Mouse (Mus musculus): ENCODE results near the gene Rbfox2. TPM values are rescaled to one million over a fixed set of nuclear protein-coding genes. Genes with fewer than 3 reads are reported as not detected.

Gene Rbfox2
- polyA plus RNA-seq, 1 experiment from 2014 or later = 173 TPM

DNA sequence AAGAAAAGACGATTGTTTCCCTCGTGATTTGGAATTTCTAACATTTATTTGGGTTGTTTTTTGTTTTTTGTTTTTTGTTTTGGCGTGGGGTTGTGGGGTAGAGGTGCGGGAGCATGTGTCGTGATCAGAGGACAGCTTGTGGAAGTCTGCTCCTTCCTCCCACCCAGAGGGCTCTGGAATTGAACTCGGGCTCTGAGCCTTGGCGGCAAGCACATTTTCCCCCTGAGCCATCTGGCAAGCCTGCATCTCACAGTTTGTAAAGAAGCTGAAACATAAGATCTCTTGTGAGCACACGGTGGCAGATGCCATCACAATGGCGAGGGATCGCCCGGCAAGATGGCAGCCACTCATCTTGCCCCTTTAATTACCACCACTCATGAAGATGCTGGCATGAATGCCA lies 17.6 kb upstream of the Rbfox2 start:
- H3K4me2 ChIP-seq (replicated peaks) = no peak overlapping the region
- no peak for ATAC-seq (replicated peaks)
- H3K4me3 ChIP-seq = no peak overlapping the region
- H3K4me1 ChIP-seq = no peaks in the 10 kb centered on the region
- H3K27ac ChIP-seq (replicated peaks) = no peak overlapping the region
- H3K9me3 ChIP-seq = no peaks in the 10 kb centered on the region
- no peaks in the 10 kb centered on the region for H3K36me3 ChIP-seq
- no peaks in the 10 kb centered on the region for H3K27me3 ChIP-seq
- no peak overlapping the region for H3K9ac ChIP-seq (replicated peaks)
- 68% methylated on average over 11 of the region's 11 CpGs for WGBS

DNA sequence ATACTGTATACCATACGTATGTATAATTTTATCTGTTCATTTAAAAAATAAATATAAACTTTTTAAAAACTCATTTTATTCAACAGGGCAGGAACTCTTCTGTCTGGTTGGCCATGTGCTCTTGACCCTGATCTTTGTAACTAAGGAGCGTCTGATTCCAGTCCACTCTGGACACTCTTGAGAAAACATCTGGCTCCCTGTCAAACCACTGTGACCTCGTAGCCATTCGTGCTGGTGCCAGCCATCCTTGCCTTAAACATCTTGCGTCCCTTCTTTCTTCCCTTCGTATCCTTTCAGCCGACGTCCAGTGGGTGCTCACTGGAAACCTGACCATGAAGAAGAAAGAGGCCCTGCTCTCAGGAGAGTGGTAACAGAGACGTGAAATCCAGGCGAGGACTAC lies 16.4 kb upstream of the Rbfox2 start:
- no peak for ATAC-seq (replicated peaks)
- whole genome bisulfite sequencing = 86% methylated on average over 10 of the region's 10 CpGs
- no peak overlapping the region for H3K4me3 ChIP-seq
- H3K36me3 ChIP-seq = no peaks in the 10 kb centered on the region
- no peaks in the 10 kb centered on the region for H3K4me1 ChIP-seq
- no peaks in the 10 kb centered on the region for H3K27me3 ChIP-seq
- no peak overlapping the region for H3K9ac ChIP-seq (replicated peaks)
- no peak overlapping the region for H3K27ac ChIP-seq (replicated peaks)
- no peak overlapping the region for H3K4me2 ChIP-seq (replicated peaks)
- no peaks in the 10 kb centered on the region for H3K9me3 ChIP-seq

DNA sequence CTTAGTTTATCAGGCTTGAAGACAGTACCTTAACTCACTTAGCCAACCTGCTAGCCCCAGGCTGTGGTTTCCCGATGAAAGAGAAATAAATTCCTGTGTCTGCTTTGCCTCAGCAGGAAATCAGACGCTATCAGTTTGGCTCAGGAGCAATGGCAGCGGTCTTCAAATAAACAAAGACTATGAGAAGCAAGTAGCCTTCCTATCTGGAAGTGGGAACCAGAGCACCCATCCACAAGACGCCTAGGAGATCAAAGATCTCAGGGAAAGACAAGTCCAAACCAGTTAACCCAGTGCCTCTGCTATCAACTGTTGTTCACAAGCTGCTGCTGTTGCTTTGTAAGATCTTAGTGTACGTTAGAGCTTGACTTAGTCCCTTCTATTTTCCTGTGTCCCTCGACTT lies 6.9 kb upstream of the Rbfox2 start:
- Histone ChIP-seq H3K4me3 (no peak overlapping the region), H3K9ac (replicated peaks) (no peak overlapping the region), H3K4me2 (replicated peaks) (no peak overlapping the region), H3K36me3 (no peaks in the 10 kb centered on the region), H3K9me3 (no peaks in the 10 kb centered on the region), H3K27me3 (no peaks in the 10 kb centered on the region), H3K27ac (replicated peaks) (no peak overlapping the region), H3K4me1 (peaks cover 9% of the 10 kb centered on the region)
- WGBS = 40% methylated on average over 6 of the region's 6 CpGs
- no peak for ATAC-seq (replicated peaks)

DNA sequence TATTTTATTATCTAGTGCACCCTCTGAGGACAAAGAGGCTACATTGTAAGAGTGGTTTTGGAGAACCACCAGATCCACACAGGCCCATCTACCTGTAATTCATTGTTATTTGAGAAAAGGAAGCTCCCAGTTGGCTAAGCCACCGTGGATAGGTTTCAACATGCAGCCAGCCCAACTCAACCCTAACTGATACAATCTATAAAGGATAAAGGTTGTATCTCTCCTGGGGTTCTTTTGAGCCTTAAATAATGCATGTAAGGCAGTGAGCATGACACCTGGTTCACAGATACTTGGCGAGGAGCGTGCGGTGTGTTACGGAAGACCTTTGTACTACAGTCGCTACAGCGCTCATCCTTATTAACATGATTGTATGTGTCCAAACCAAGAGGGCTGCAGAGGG lies 6.0 kb upstream of the Rbfox2 start:
- Histone ChIP-seq H3K4me1 (peaks cover 9% of the 10 kb centered on the region), H3K4me2 (replicated peaks) (no peak overlapping the region), H3K27me3 (no peaks in the 10 kb centered on the region), H3K36me3 (no peaks in the 10 kb centered on the region), H3K4me3 (no peak overlapping the region), H3K9me3 (no peaks in the 10 kb centered on the region), H3K27ac (replicated peaks) (no peak overlapping the region), H3K9ac (replicated peaks) (no peak overlapping the region)
- no peak for ATAC-seq (replicated peaks)
- WGBS = 96% methylated on average over 7 of the region's 7 CpGs

DNA sequence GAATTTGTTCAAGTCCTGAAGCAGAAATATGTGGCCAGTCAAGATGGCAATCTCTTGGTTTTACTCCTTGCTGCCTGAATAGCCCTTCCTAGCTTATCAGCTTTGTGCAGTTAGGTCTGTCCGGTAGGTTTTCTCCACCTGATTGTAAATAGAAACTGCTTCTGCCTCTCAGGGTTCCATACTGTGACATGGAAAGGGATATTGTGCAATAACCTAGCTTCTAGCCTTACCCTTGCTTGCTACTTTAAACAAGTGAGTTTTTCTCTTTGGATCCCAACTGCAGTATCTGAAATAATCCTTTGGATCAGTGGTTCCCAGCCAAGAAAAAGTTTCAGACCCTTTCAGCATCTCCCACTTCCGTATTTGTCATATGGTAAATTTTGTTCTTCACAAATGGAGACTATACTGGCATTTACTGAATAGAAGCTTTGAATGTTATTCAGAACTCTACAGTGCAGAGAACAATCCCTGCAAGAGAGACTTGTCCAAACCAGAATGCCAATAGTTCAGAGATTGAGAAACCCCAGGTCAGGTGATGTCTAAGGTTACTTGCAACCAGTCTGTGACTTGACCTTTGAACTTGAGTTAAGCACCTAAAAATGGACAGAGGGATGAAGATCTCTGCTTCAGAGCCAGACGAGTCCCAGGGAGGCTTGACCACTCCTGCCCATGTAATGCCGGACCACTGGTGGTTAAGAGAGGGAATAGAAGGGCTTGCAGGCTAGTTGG lies 1.1 kb upstream of the Rbfox2 start:
- no peaks in the 10 kb centered on the region for H3K9me3 ChIP-seq
- H3K4me1 ChIP-seq = peaks cover 33% of the 10 kb centered on the region
- H3K4me2 ChIP-seq (replicated peaks) = no peak overlapping the region
- H3K36me3 ChIP-seq = no peaks in the 10 kb centered on the region
- no peaks in the 10 kb centered on the region for H3K27me3 ChIP-seq
- H3K9ac ChIP-seq (replicated peaks) = no peak overlapping the region
- ATAC-seq (replicated peaks) = no peak
- no peak overlapping the region for H3K4me3 ChIP-seq
- WGBS = 82% methylated on average over 4 of the region's 4 CpGs
- H3K27ac ChIP-seq (replicated peaks) = no peak overlapping the region

DNA sequence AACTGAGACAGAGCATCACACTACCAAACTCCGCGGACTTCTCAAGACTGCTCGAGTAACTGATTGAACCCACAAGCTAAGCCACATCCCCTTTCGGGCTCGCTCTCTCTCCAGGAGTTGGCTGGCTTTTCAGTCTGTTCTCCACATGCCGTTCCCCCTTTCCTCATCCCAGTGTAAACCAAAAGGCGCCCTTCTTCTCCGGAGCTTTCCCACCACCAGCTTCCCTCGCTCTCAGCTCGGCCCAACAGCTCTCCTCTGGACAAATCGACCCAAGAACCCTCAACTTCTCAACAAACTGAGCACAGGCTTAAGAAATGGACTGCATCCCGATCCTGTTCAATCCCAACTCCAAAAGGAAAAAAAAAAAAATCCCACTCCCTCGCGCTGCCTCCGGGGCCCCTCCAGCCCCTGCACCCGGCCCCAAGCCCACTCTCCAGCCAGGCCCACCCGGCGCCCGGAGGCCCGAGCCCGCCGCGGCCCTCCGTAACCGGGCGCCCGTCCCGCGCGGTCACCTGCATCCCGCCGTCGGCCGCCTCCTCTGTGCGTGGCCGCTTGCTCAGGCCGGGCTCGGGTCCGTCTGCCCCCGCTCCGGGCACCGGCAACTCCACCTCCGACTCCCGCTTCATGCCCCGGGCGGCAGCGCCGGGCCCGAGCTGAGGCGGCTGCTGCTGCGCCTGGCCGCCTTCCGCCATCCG lies 805 bp downstream of the Rbfox2 start:
- H3K4me2 ChIP-seq (replicated peaks) = peak overlapping the region; percentile 62
- peak; percentile 36 for ATAC-seq (replicated peaks)
- under 1% methylated on average over 53 of the region's 54 CpGs for WGBS

DNA sequence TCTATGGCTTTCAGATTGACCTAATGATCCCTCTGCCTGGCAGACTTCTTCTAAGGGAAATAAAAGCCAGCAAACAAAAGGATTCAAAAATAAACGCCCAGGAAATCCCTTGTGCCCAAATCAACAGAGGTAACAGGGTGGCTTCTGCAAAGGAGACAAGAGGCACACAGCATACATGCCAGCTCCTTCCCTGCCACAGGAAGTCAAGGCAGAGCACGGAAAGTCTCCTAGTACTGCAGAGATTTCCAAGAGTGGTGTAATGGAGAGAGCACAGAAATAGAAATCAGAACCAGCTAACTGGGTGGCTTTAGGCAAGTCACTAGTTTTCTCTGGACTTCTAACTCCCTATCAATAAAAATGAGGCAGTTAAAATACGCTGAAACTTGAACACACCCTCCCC lies 1.8 kb downstream of the Rbfox2 start:
- Histone ChIP-seq H3K27me3 (no peaks in the 10 kb centered on the region), H3K4me1 (peaks cover 38% of the 10 kb centered on the region), H3K9ac (replicated peaks) (peak overlapping the region; percentile 89), H3K9me3 (no peaks in the 10 kb centered on the region), H3K4me3 (peak overlapping the region; percentile 81), H3K27ac (replicated peaks) (peak overlapping the region; percentile 97), H3K4me2 (replicated peaks) (peak overlapping the region; percentile 62), H3K36me3 (no peaks in the 10 kb centered on the region)
- 3% methylated on average over 3 of the region's 3 CpGs for WGBS
- no peak for ATAC-seq (replicated peaks)

More for the DNA sequence above, 805 bp downstream of the Rbfox2 start:
- peak overlapping the region; percentile 97 for H3K27ac ChIP-seq (replicated peaks)
- no peaks in the 10 kb centered on the region for H3K27me3 ChIP-seq
- peaks cover 36% of the 10 kb centered on the region for H3K4me1 ChIP-seq
- H3K4me3 ChIP-seq = peak overlapping the region; percentile 81
- H3K9me3 ChIP-seq = no peaks in the 10 kb centered on the region
- peak overlapping the region; percentile 89 for H3K9ac ChIP-seq (replicated peaks)
- H3K36me3 ChIP-seq = no peaks in the 10 kb centered on the region

DNA sequence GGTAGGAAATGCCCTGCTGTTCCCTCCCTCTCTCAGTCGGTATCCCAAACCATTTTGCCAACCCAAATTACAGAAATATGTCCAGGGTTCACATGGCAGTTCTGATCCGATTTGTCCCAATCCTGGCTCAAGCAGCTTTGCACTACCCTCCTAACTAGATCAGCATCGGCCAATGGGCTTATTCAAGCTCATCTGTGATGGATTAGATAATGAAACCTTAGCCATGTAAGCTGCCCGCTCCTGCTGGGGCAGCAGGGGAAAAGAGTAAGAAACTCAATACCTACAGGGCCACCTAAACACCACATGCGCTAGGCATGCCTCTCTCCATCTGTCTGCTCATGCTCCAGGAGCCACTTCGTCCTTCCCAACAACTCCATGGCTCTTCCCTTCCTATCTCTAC lies 5.7 kb downstream of the Rbfox2 start:
- no peak for ATAC-seq (replicated peaks)
- Histone ChIP-seq H3K9me3 (no peaks in the 10 kb centered on the region), H3K36me3 (no peaks in the 10 kb centered on the region), H3K27me3 (no peaks in the 10 kb centered on the region), H3K4me2 (replicated peaks) (no peak overlapping the region), H3K4me3 (no peak overlapping the region), H3K27ac (replicated peaks) (no peak overlapping the region), H3K4me1 (peaks cover 38% of the 10 kb centered on the region), H3K9ac (replicated peaks) (no peak overlapping the region)
- WGBS = 79% methylated on average over 6 of the region's 6 CpGs

DNA sequence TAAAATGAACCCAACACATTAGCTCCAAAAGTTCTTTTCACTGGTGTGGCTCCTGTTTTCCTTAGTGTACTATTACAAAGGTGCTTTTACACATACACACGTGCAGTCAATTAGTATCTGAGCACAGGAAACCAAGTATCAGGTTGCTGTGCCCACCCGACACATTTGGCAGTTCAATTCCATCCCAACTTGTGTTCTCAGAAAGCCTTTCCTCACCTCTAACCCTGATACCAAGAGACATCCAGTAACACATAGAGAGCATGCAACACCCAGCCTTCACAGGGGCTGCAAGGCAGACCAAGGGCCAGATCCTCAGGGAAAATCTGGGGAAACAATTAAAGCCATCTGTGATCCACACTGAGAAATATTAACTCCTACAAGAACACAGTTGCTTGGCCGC lies 8.2 kb downstream of the Rbfox2 start:
- H3K4me1 ChIP-seq = peaks cover 18% of the 10 kb centered on the region
- H3K9me3 ChIP-seq = no peaks in the 10 kb centered on the region

DNA sequence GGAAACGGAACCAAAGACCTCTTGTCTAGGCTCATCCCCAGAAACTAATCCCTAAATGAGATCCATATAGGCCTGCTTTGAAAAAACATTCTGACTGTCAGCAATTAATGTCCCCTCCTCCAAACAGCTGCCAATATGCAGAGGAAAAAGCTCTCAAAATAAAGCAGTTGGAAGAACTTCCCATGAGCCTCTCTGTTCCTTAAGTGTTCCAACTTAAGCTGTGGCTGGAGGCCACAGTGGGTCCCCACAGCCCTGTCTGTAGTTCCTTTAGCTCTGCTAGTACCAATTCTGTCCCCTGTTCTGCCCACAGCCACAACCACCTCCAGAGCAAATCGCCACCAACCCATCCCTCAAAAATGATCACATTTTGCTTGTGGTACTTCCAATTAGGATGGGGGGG lies 10.2 kb downstream of the Rbfox2 start:
- no peak overlapping the region for H3K4me2 ChIP-seq (replicated peaks)
- peak overlapping the region; percentile 31; the same call in 1 of the 2 replicates for H3K27ac ChIP-seq (replicated peaks)
- no peak for ATAC-seq (replicated peaks)
- no peaks in the 10 kb centered on the region for H3K27me3 ChIP-seq
- H3K9ac ChIP-seq (replicated peaks) = no peak overlapping the region
- no peaks in the 10 kb centered on the region for H3K9me3 ChIP-seq
- no peaks in the 10 kb centered on the region for H3K36me3 ChIP-seq
- 53% methylated on average over 2 of the region's 2 CpGs for WGBS
- no peak overlapping the region for H3K4me3 ChIP-seq
- H3K4me1 ChIP-seq = peaks cover 17% of the 10 kb centered on the region; the same call in 1 of the 2 replicates

More for the DNA sequence above, 8.2 kb downstream of the Rbfox2 start:
- ATAC-seq (replicated peaks) = no peak
- H3K27ac ChIP-seq (replicated peaks) = no peak overlapping the region
- no peak overlapping the region for H3K4me2 ChIP-seq (replicated peaks)
- H3K9ac ChIP-seq (replicated peaks) = no peak overlapping the region
- no peaks in the 10 kb centered on the region for H3K27me3 ChIP-seq
- H3K4me3 ChIP-seq = no peak overlapping the region
- H3K36me3 ChIP-seq = no peaks in the 10 kb centered on the region
- WGBS = 79% methylated on average over 3 of the region's 3 CpGs

DNA sequence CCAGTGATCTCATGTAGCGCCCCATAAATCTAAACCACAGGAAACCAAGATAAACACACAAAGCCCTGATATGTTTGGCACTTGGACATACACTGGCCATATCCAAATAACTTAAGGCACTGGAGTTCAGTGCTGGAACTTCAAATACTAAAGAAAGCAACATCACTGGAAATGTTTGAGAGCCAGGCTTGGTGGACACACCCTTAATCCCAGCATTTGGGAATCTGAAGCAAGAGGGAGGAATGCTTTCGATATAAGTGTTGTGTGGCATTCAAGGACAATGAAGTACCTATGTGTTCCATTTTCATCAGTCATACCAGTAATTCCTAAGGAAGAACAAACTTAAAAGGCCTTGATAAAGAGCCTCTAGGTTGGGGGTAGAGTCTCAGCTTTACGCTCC lies 13.3 kb downstream of the Rbfox2 start:
- Histone ChIP-seq H3K27me3 (no peaks in the 10 kb centered on the region), H3K9ac (replicated peaks) (no peak overlapping the region), H3K27ac (replicated peaks) (no peak overlapping the region), H3K4me3 (no peak overlapping the region), H3K4me1 (peaks cover 23% of the 10 kb centered on the region; the same call in 1 of the 2 replicates), H3K36me3 (no peaks in the 10 kb centered on the region), H3K4me2 (replicated peaks) (no peak overlapping the region), H3K9me3 (no peaks in the 10 kb centered on the region)
- WGBS = 97% methylated on average over 3 of the region's 3 CpGs
- no peak for ATAC-seq (replicated peaks)

DNA sequence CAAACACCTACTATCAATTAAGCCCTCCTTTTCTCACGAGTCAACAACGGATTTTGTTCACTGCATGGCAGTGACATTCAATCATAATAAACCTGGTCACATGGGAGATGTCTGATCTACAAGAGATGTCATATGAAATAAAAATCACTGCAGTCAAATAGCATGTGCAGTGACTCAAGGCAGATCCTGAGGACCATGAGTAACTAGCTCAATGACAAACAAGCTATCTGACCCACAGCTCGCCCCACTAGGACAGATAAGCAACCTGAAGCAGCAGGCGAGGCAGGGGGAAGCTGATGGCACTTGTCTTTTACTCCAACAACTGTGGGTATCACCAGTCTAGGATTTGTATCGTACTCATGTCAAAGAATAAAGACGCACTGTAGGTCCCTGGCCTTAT lies 14.4 kb downstream of the Rbfox2 start:
- ATAC-seq (replicated peaks) = no peak
- no peaks in the 10 kb centered on the region for H3K9me3 ChIP-seq
- H3K4me2 ChIP-seq (replicated peaks) = no peak overlapping the region
- H3K36me3 ChIP-seq = no peaks in the 10 kb centered on the region
- WGBS = 77% methylated on average over 6 of the region's 6 CpGs
- no peaks in the 10 kb centered on the region for H3K27me3 ChIP-seq
- H3K4me3 ChIP-seq = no peak overlapping the region
- H3K27ac ChIP-seq (replicated peaks) = no peak overlapping the region
- H3K4me1 ChIP-seq = peaks cover 23% of the 10 kb centered on the region; the same call in 1 of the 2 replicates
- H3K9ac ChIP-seq (replicated peaks) = no peak overlapping the region
